Mouse (Mus musculus) CD4-positive naive resting alpha-beta T cell, adult 57 days (primary cell): ENCODE results near the gene Olfr456. TPM values are rescaled to one million over a fixed set of nuclear protein-coding genes. Genes with fewer than 3 reads are reported as not detected.

Source experiments
- total RNA-seq: library from RNA; stranded (reverse); gene quantifications from one replicate; pipeline ENCODE4 v1.2.4, GENCODE M21; 2023

The Olfr456 gene
- total RNA-seq, result not detected

GRCm38 (mm10) chr6:42487114-42487513 is at the start of gene Olfr456:
TSS of gene Olfr456 (minus strand) at chr6:42487214.

GRCm38 (mm10) chr6:42476235-42476634 is 10.8 kb downstream of the Olfr456 start, which contains the start of gene Olfr457:
TSS of gene Olfr457 (minus strand) at chr6:42476335.

GRCm38 (mm10) chr6:42465096-42465495 is 21.9 kb downstream of the Olfr456 start, which contains the start of gene Olfr458:
TSS of gene Olfr458 (minus strand) at chr6:42465196.

Other genes with a start within 250 kb of the Olfr456 start
- 10.3 TPM for gene Gstk1, start 241.3 kb downstream of the Olfr456 start, total RNA-seq
- gene Tmem139, start 225.2 kb downstream of the Olfr456 start, total RNA-seq, result not detected
- 104 TPM for gene Casp2, start 222.2 kb downstream of the Olfr456 start, total RNA-seq
- gene Clcn1, start 200.5 kb downstream of the Olfr456 start, total RNA-seq, result 1.4 TPM
- gene Fam131b, start 162.6 kb downstream of the Olfr456 start, total RNA-seq, result 0.15 TPM
- 146 TPM for gene Zyx, start 137.6 kb downstream of the Olfr456 start, total RNA-seq
- 0.18 TPM for gene Epha1, start 113.9 kb downstream of the Olfr456 start, total RNA-seq
- 0.92 TPM for gene Tas2r143, start 87.0 kb downstream of the Olfr456 start, total RNA-seq
- 0.53 TPM for gene Tas2r135, start 81.8 kb downstream of the Olfr456 start, total RNA-seq
- not detected for gene Tas2r126, start 52.7 kb downstream of the Olfr456 start, total RNA-seq
- not detected for gene Olfr458, start 22.0 kb downstream of the Olfr456 start, total RNA-seq
- gene Olfr457, start 10.9 kb downstream of the Olfr456 start, total RNA-seq, result not detected
- gene Olfr455, start 60.4 kb upstream of the Olfr456 start, total RNA-seq, result not detected
- not detected for gene Tcaf3, start 110.5 kb upstream of the Olfr456 start, total RNA-seq
- 0.35 TPM for gene Tcaf2, start 158.0 kb upstream of the Olfr456 start, total RNA-seq
- not detected for gene Tcaf1, start 222.9 kb upstream of the Olfr456 start, total RNA-seq